Mouse (Mus musculus): ENCODE data around the gene Cmtm5. TPM values are rescaled to one million over a fixed set of nuclear protein-coding genes. Genes with fewer than 3 reads are reported as not detected.
"Not testable (repeated sequence)": the region's sequence is repeated elsewhere in the genome, so short reads cannot be mapped to it uniquely, and the experiment has no call there.

Cmtm5 gene
- total and polyA plus RNA-seq, 2 experiments from 2014 or later, result 19.9 to 22.7 TPM

GRCm38 (mm10) chr14:54978664-54979063, 42.6 kb downstream of the Cmtm5 start:
- H3K4me2 ChIP-seq (ENCODE audit: low read depth), result no peak overlapping the region
- no peaks in the 10 kb centered on the region for H3K9me3 ChIP-seq (ENCODE audit: low read length)
- DNase-seq, result no peak
- H3K27ac ChIP-seq (ENCODE audit: low read depth, low read length), result no peak overlapping the region
- H3K4me3 ChIP-seq (ENCODE audit: low read depth, low read length), result no peak overlapping the region
- 88% methylated on average over 8 of the region's 8 CpGs for WGBS
- no peaks in the 10 kb centered on the region for H3K36me3 ChIP-seq (ENCODE audit: insufficient read depth)
- H3K27me3 ChIP-seq (ENCODE audit: insufficient read depth, low read length), result no peaks in the 10 kb centered on the region
- TF ChIP-seq CTCF (IDR thresholded peaks at IDR 0.05; ENCODE audit: low read depth), result no peak
- H3K4me1 ChIP-seq (ENCODE audit: insufficient read depth), result no peaks in the 10 kb centered on the region; the same call in 1 of the 2 replicates
- H3K9ac ChIP-seq, result no peak overlapping the region
- ATAC-seq, result no peak

GRCm38 (mm10) chr14:54981934-54982333, 45.9 kb downstream of the Cmtm5 start:
- 96% methylated on average over 7 of the region's 7 CpGs for WGBS
- H3K4me2 ChIP-seq (ENCODE audit: low read depth), result no peak overlapping the region
- TF ChIP-seq CTCF (IDR thresholded peaks at IDR 0.05; ENCODE audit: low read depth), result no peak
- H3K36me3 ChIP-seq (ENCODE audit: insufficient read depth), result no peaks in the 10 kb centered on the region
- no peak overlapping the region for H3K9ac ChIP-seq
- no peaks in the 10 kb centered on the region for H3K9me3 ChIP-seq (ENCODE audit: low read length)
- no peaks in the 10 kb centered on the region for H3K4me1 ChIP-seq (ENCODE audit: insufficient read depth)
- H3K27ac ChIP-seq (ENCODE audit: low read depth, low read length), result no peak overlapping the region
- H3K27me3 ChIP-seq (ENCODE audit: insufficient read depth, low read length), result no peaks in the 10 kb centered on the region
- no peak for DNase-seq
- H3K4me3 ChIP-seq (ENCODE audit: low read depth, low read length), result no peak overlapping the region
- no peak for ATAC-seq

- not testable (repeated sequence) for H3K27ac ChIP-seq (ENCODE audit: low read depth, low read length); H3K4me1 ChIP-seq (ENCODE audit: insufficient read depth); ATAC-seq; H3K4me2 ChIP-seq (ENCODE audit: low read depth); H3K27me3 ChIP-seq (ENCODE audit: insufficient read depth, low read length); H3K9ac ChIP-seq; DNase-seq; H3K9me3 ChIP-seq (ENCODE audit: low read length); H3K4me3 ChIP-seq (ENCODE audit: low read depth, low read length); H3K36me3 ChIP-seq (ENCODE audit: insufficient read depth)
- WGBS, result 92% methylated on average over 9 of the region's 9 CpGs
Measured at GRCm38 (mm10) chr14:54988350-54988874, 52.4 kb downstream of the Cmtm5 start.

MicroRNA genes within 50 kb of the gene (microRNA counts, 519-probe panel; counts per million panel counts)
- microRNA mmu-miR-208a (3,552 counts per million, percentile 34 among the panel's probes with 10 or more counts), microRNA mmu-miR-208b (not detected)

Small RNA genes within 50 kb of the gene (microRNA-seq; reads per million reads assigned to microRNA genes)
- 0.77 to 10.7 reads per million in 2 experiments for gene Mir208a
- 15.5 to 70.4 reads per million in 2 experiments for gene Mir208b

Other genes starting within 250 kb of the Cmtm5 start
- gene Acin1, start 249.3 kb upstream of the Cmtm5 start, total RNA-seq (2014; rRNA removed), result 143 and 147 TPM in 2 replicates
- gene Acin1, start 249.3 kb upstream of the Cmtm5 start, polyA plus RNA-seq (2015; fragmentation: Nextera tagmentation; extraction: Ambion mirVana), result 80.7 and 97.0 TPM in 2 replicates
- 0.14 and 0.15 TPM in 2 replicates for gene Gm29776, start 237.4 kb upstream of the Cmtm5 start, total RNA-seq (2014; rRNA removed)
- gene Gm29776, start 237.4 kb upstream of the Cmtm5 start, polyA plus RNA-seq (2015; fragmentation: Nextera tagmentation; extraction: Ambion mirVana), result 0.06 and 0.13 TPM in 2 replicates
- 0.38 TPM in 1 of 2 replicates, not detected in the other for gene Cebpe, start 224.1 kb upstream of the Cmtm5 start, total RNA-seq (2014; rRNA removed)
- not detected in 2 replicates for gene Cebpe, start 224.1 kb upstream of the Cmtm5 start, polyA plus RNA-seq (2015; fragmentation: Nextera tagmentation; extraction: Ambion mirVana)
- gene Slc7a8, start 154.3 kb upstream of the Cmtm5 start, total RNA-seq (2014; rRNA removed), result 11.8 and 13.3 TPM in 2 replicates
- 12.5 and 14.5 TPM in 2 replicates for gene Slc7a8, start 154.3 kb upstream of the Cmtm5 start, polyA plus RNA-seq (2015; fragmentation: Nextera tagmentation; extraction: Ambion mirVana)
- gene Rnf212b, start 122.1 kb upstream of the Cmtm5 start, total RNA-seq (2014; rRNA removed), result not detected in 2 replicates
- gene Rnf212b, start 122.1 kb upstream of the Cmtm5 start, polyA plus RNA-seq (2015; fragmentation: Nextera tagmentation; extraction: Ambion mirVana), result not detected in 2 replicates
- gene Homez, start 65.3 kb upstream of the Cmtm5 start, total RNA-seq (2014; rRNA removed), result 7.1 and 7.2 TPM in 2 replicates
- gene Homez, start 65.3 kb upstream of the Cmtm5 start, polyA plus RNA-seq (2015; fragmentation: Nextera tagmentation; extraction: Ambion mirVana), result 2.7 and 6.9 TPM in 2 replicates
- gene Ppp1r3e, start 58.7 kb upstream of the Cmtm5 start, total RNA-seq (2014; rRNA removed), result 17.4 and 19.7 TPM in 2 replicates
- 2.3 and 3.3 TPM in 2 replicates for gene Ppp1r3e, start 58.7 kb upstream of the Cmtm5 start, polyA plus RNA-seq (2015; fragmentation: Nextera tagmentation; extraction: Ambion mirVana)
- 33.2 and 38.0 TPM in 2 replicates for gene Bcl2l2, start 52.9 kb upstream of the Cmtm5 start, total RNA-seq (2014; rRNA removed)
- gene Bcl2l2, start 52.9 kb upstream of the Cmtm5 start, polyA plus RNA-seq (2015; fragmentation: Nextera tagmentation; extraction: Ambion mirVana), result 2.5 and 2.9 TPM in 2 replicates
- 3.1 TPM in 1 of 2 replicates, not detected in the other for gene Gm20521, start 52.8 kb upstream of the Cmtm5 start, total RNA-seq (2014; rRNA removed)
- gene Gm20521, start 52.8 kb upstream of the Cmtm5 start, polyA plus RNA-seq (2015; fragmentation: Nextera tagmentation; extraction: Ambion mirVana), result 0.30 and 0.89 TPM in 2 replicates
- gene Pabpn1, start 43.8 kb upstream of the Cmtm5 start, total RNA-seq (2014; rRNA removed), result 113 and 116 TPM in 2 replicates
- gene Pabpn1, start 43.8 kb upstream of the Cmtm5 start, polyA plus RNA-seq (2015; fragmentation: Nextera tagmentation; extraction: Ambion mirVana), result 105 and 126 TPM in 2 replicates
- 327 and 359 TPM in 2 replicates for gene Slc22a17, start 23.1 kb upstream of the Cmtm5 start, total RNA-seq (2014; rRNA removed)
- 230 and 282 TPM in 2 replicates for gene Slc22a17, start 23.1 kb upstream of the Cmtm5 start, polyA plus RNA-seq (2015; fragmentation: Nextera tagmentation; extraction: Ambion mirVana)
- gene Efs, start 10.1 kb upstream of the Cmtm5 start, total RNA-seq (2014; rRNA removed), result 22.2 and 29.8 TPM in 2 replicates
- 13.4 and 13.5 TPM in 2 replicates for gene Efs, start 10.1 kb upstream of the Cmtm5 start, polyA plus RNA-seq (2015; fragmentation: Nextera tagmentation; extraction: Ambion mirVana)
- gene Il25, start 3.6 kb upstream of the Cmtm5 start, total RNA-seq (2014; rRNA removed), result 0.38 TPM in 1 of 2 replicates, not detected in the other
- 0.18 and 0.58 TPM in 2 replicates for gene Il25, start 3.6 kb upstream of the Cmtm5 start, polyA plus RNA-seq (2015; fragmentation: Nextera tagmentation; extraction: Ambion mirVana)
- 0.23 and 5.8 TPM in 2 replicates for gene Myh6, start 30.7 kb downstream of the Cmtm5 start, total RNA-seq (2014; rRNA removed)
- 2.3 and 2.5 TPM in 2 replicates for gene Myh6, start 30.7 kb downstream of the Cmtm5 start, polyA plus RNA-seq (2015; fragmentation: Nextera tagmentation; extraction: Ambion mirVana)
- gene Gm17428, start 40.7 kb downstream of the Cmtm5 start, total RNA-seq (2014; rRNA removed), result not detected in 2 replicates
- gene Gm17428, start 40.7 kb downstream of the Cmtm5 start, polyA plus RNA-seq (2015; fragmentation: Nextera tagmentation; extraction: Ambion mirVana), result not detected in 2 replicates
- gene Myh7, start 58.4 kb downstream of the Cmtm5 start, total RNA-seq (2014; rRNA removed), result 8.5 and 9.3 TPM in 2 replicates
- gene Myh7, start 58.4 kb downstream of the Cmtm5 start, polyA plus RNA-seq (2015; fragmentation: Nextera tagmentation; extraction: Ambion mirVana), result 8.8 and 9.6 TPM in 2 replicates
- gene Ngdn, start 79.2 kb downstream of the Cmtm5 start, total RNA-seq (2014; rRNA removed), result 24.2 and 36.8 TPM in 2 replicates
- gene Ngdn, start 79.2 kb downstream of the Cmtm5 start, polyA plus RNA-seq (2015; fragmentation: Nextera tagmentation; extraction: Ambion mirVana), result 47.9 and 51.3 TPM in 2 replicates
- gene Zfhx2, start 156.1 kb downstream of the Cmtm5 start, total RNA-seq (2014; rRNA removed), result 8.9 and 11.1 TPM in 2 replicates
- 2.7 and 7.5 TPM in 2 replicates for gene Zfhx2, start 156.1 kb downstream of the Cmtm5 start, polyA plus RNA-seq (2015; fragmentation: Nextera tagmentation; extraction: Ambion mirVana)
- 49.0 and 55.2 TPM in 2 replicates for gene Thtpa, start 158.5 kb downstream of the Cmtm5 start, total RNA-seq (2014; rRNA removed)
- gene Thtpa, start 158.5 kb downstream of the Cmtm5 start, polyA plus RNA-seq (2015; fragmentation: Nextera tagmentation; extraction: Ambion mirVana), result 47.2 and 48.0 TPM in 2 replicates
- gene Ap1g2, start 170.3 kb downstream of the Cmtm5 start, total RNA-seq (2014; rRNA removed), result 11.3 and 12.8 TPM in 2 replicates
- 4.2 and 5.5 TPM in 2 replicates for gene Ap1g2, start 170.3 kb downstream of the Cmtm5 start, polyA plus RNA-seq (2015; fragmentation: Nextera tagmentation; extraction: Ambion mirVana)
- gene Jph4, start 180.7 kb downstream of the Cmtm5 start, total RNA-seq (2014; rRNA removed), result 156 and 160 TPM in 2 replicates
- 47.4 and 55.3 TPM in 2 replicates for gene Jph4, start 180.7 kb downstream of the Cmtm5 start, polyA plus RNA-seq (2015; fragmentation: Nextera tagmentation; extraction: Ambion mirVana)